In genomic region chr5:72224551-72224966, GRCm38 (mm10) we compare ENCODE assay signal across 10 mouse cellular contexts. TPM values are rescaled to one million over a fixed set of nuclear protein-coding genes. Genes with fewer than 3 reads are reported as not detected.
DNase-seq lines count a peak whose midpoint lies in the region; ATAC-seq and TF ChIP-seq lines count a peak whose summit lies in the region.
"Had no signal": no experiment of that assay in that cellular context is flagged by ENCODE, and none has a peak within 500 bp of the region (broad histone marks: within the 10 kb centered on the region; RNA-seq: fewer than 3 reads in every experiment).

No protein-coding gene starts in this region.

- no peak overlapping the region for H3K4me3 ChIP-seq in heart, embryonic 12.5 days
- no peak overlapping the region for H3K4me3 ChIP-seq in lung, embryonic 14.5 days (ENCODE audit: low read depth, low read length)
- no peak overlapping the region for H3K4me3 ChIP-seq in neural tube, embryonic 15.5 days (replicated peaks)

- H3K4me2 ChIP-seq in heart, embryonic 12.5 days, result peak overlapping the region; percentile 51
- H3K4me2 ChIP-seq in lung, embryonic 14.5 days, result peak overlapping the region; percentile 36
- no peak overlapping the region for H3K4me2 ChIP-seq in neural tube, embryonic 15.5 days

- H3K36me3 ChIP-seq in heart, embryonic 12.5 days, result peaks cover 8% of the 10 kb centered on the region; the same call in 1 of the 2 replicates
- no peaks in the 10 kb centered on the region for H3K36me3 ChIP-seq in lung, embryonic 14.5 days (ENCODE audit: insufficient read depth)
- no peaks in the 10 kb centered on the region for H3K36me3 ChIP-seq in neural tube, embryonic 15.5 days

- peak; percentile 25 for DNase-seq in ovary, postnatal 36 days (ENCODE audit: low spot score)
- DNase-seq in ovary, adult 18-20 months (ENCODE audit: low spot score), result no peak
- peak; percentile 67 for DNase-seq in lung, embryonic 14.5 days
- no peak for DNase-seq in frontal cortex, postnatal 25 days (ENCODE audit: low spot score in 2 of 2)
- no peak for DNase-seq in right cerebral cortex, postnatal 14 days
- DNase-seq: cerebellum, adult 11 months; thymus, adult 18-20 months had no signal

- peak overlapping the region; percentile 51; the same call in 1 of the 2 replicates for H3K27ac ChIP-seq in heart, embryonic 12.5 days (ENCODE audit: poor library complexity, severe bottlenecking)
- 0 out of 2 replicates have a peak overlapping the region, but pooled peaks have one; percentile 24 for H3K27ac ChIP-seq in lung, embryonic 14.5 days (ENCODE audit: low read depth)
- no peak overlapping the region for H3K27ac ChIP-seq in neural tube, embryonic 15.5 days (replicated peaks)

- peaks cover 22% of the 10 kb centered on the region for H3K4me1 ChIP-seq in heart, embryonic 12.5 days (replicated peaks)
- H3K4me1 ChIP-seq in lung, embryonic 14.5 days (ENCODE audit: insufficient read depth), result peaks cover 9% of the 10 kb centered on the region; the same call in 1 of the 2 replicates
- no peaks in the 10 kb centered on the region for H3K4me1 ChIP-seq in neural tube, embryonic 15.5 days

- no peaks in the 10 kb centered on the region for H3K9me3 ChIP-seq in heart, embryonic 12.5 days (replicated peaks)
- H3K9me3 ChIP-seq in lung, embryonic 14.5 days (ENCODE audit: low read depth, low read length), result no peaks in the 10 kb centered on the region
- H3K9me3 ChIP-seq in neural tube, embryonic 15.5 days (replicated peaks), result no peaks in the 10 kb centered on the region

- H3K27me3 ChIP-seq in heart, embryonic 12.5 days (replicated peaks), result no peaks in the 10 kb centered on the region
- H3K27me3 ChIP-seq in lung, embryonic 14.5 days (ENCODE audit: insufficient read depth, low read length), result no peaks in the 10 kb centered on the region
- H3K27me3 ChIP-seq in neural tube, embryonic 15.5 days (replicated peaks), result no peaks in the 10 kb centered on the region
- H3K27me3 ChIP-seq: Patski had no signal

- WGBS in heart, embryonic 12.5 days, result 29% methylated on average over 6 of the region's 6 CpGs
- WGBS in lung, embryonic 14.5 days, result 12% methylated on average over 6 of the region's 6 CpGs
- 71% methylated on average over 6 of the region's 6 CpGs for WGBS in neural tube, embryonic 15.5 days

- TF ChIP-seq CTCF in lung, embryonic 14.5 days (IDR thresholded peaks at IDR 0.05; ENCODE audit: low read depth), result no peak

- H3K9ac ChIP-seq in heart, embryonic 12.5 days, result no peak overlapping the region
- H3K9ac ChIP-seq in lung, embryonic 14.5 days, result no peak overlapping the region
- no peak overlapping the region for H3K9ac ChIP-seq in neural tube, embryonic 15.5 days (replicated peaks)

- ATAC-seq in heart, embryonic 12.5 days (ENCODE audit: insufficient number of reproducible peaks, low FRiP score), result peak; percentile 22; the same call in 1 of the 2 replicates
- ATAC-seq in lung, embryonic 14.5 days (ENCODE audit: insufficient read depth), result peak; percentile 63
- ATAC-seq in neural tube, embryonic 15.5 days (ENCODE audit: low FRiP score), result no peak
- ATAC-seq: Patski had no signal

RNA-seq across cellular contexts. Expression of gene Commd8, which starts 56.6 kb away (rescaled TPM):
- 124 and 127 TPM in 2 replicates for polyA plus RNA-seq in heart, embryonic 12.5 days (2016; fragmentation: Nextera tagmentation; extraction: Ambion mirVana)
- 122 and 128 TPM in 2 replicates for polyA plus RNA-seq in lung, embryonic 14.5 days (2014; fragmentation: Nextera tagmentation; extraction: Ambion mirVana)
- 142 and 152 TPM in 2 replicates for polyA plus RNA-seq in neural tube, embryonic 15.5 days (2015; fragmentation: Nextera tagmentation; extraction: Ambion mirVana)

Comparison
In these comparisons a context has a peak if more than half of its experiments do, and no peak if none do; other contexts are left out.
1. DNase-seq: peak in ovary, postnatal 36 days (single experiment) and lung, embryonic 14.5 days (single experiment); none in ovary, adult 18-20 months (single experiment), frontal cortex, postnatal 25 days (0 of 2) and right cerebral cortex, postnatal 14 days (single experiment).